Mouse (Mus musculus) liver, embryonic 11.5 days (tissue): ENCODE data around the gene Arsg. TPM values are rescaled to one million over a fixed set of nuclear protein-coding genes. Genes with fewer than 3 reads are reported as not detected.
A peak's percentile ranks its signal among the peaks of the same experiment; 100 is the strongest.
"Not testable (repeated sequence)": the region's sequence is repeated elsewhere in the genome, so short reads cannot be mapped to it uniquely, and the experiment has no call there.

ENCODE experiments used
- ATAC-seq: fragments of 200-750 bp; cut with Nextera tagmentation; replicated peaks from 2 replicates; pipeline ENCODE4 v1.8.0; 2017; ENCODE audit warnings: moderate number of reproducible peaks, mild to moderate bottlenecking, moderate TSS enrichment, moderate library complexity; ENCODE audit not compliant: low FRiP score
- DNase-seq: peaks from one replicate; pipeline ENCODE4 v3.0.0-alpha.2; 2017; ENCODE audit warnings: low spot score
- H3K27ac ChIP-seq: fragments of 300-500 bp; sonication (generic); 2 replicates; pipeline ENCODE4 v1.5.1; 2014; ENCODE audit warnings: mild to moderate bottlenecking, low read depth, low read length, control low read depth
- H3K27me3 ChIP-seq: fragments of 300-500 bp; sonication (generic); replicated peaks from 2 replicates; pipeline ENCODE4 v1.6.1; 2014; ENCODE audit warnings: low read length, mixed read lengths; ENCODE audit not compliant: control insufficient read depth, insufficient read depth
- H3K36me3 ChIP-seq: fragments of 300-500 bp; sonication (generic); 2 replicates; pipeline ENCODE4 v1.6.1; 2014; ENCODE audit warnings: mild to moderate bottlenecking, low read length, moderate library complexity, mixed read lengths; ENCODE audit not compliant: control insufficient read depth, insufficient read depth
- H3K4me1 ChIP-seq: fragments of 300-500 bp; sonication (generic); replicated peaks from 2 replicates; pipeline ENCODE4 v1.6.1; 2014; ENCODE audit warnings: low read length, mixed read lengths; ENCODE audit not compliant: control insufficient read depth, insufficient read depth
- H3K4me2 ChIP-seq: fragments of 300-500 bp; sonication (generic); 2 replicates; pipeline ENCODE4 v1.6.1; 2014; ENCODE audit warnings: mild to moderate bottlenecking, control low read depth, moderate library complexity
- H3K4me3 ChIP-seq: fragments of 300-500 bp; sonication (generic); 2 replicates; pipeline ENCODE4 v1.5.1; 2014; ENCODE audit warnings: low read depth, low read length, control low read depth
- H3K9ac ChIP-seq: fragments of 300-500 bp; sonication (generic); 2 replicates; pipeline ENCODE4 v1.6.1; 2014; ENCODE audit warnings: low read depth, low read length, control low read depth
- H3K9me3 ChIP-seq: fragments of 300-500 bp; sonication (generic); 2 replicates; pipeline ENCODE4 v1.6.1; 2016; ENCODE audit warnings: low read length, inconsistent platforms, mixed read lengths; ENCODE audit not compliant: control insufficient read depth
- WGBS: fragments of 180-500 bp; shearing (Covaris S2); extraction: QIAGEN DNeasy Blood & Tissue Kit; methylation state at CpG from one replicate; pipeline ENCODE4 v1.1.7; 2014; 5-methylcytosine and 5-hydroxymethylcytosine counted together
- polyA plus RNA-seq: library from polyadenylated mRNA; unstranded; fragments of >200 nt; fragmentation: Nextera tagmentation; extraction: Ambion mirVana; gene quantifications from 2 replicates; pipeline ENCODE4 v1.2.1, GENCODE M21; 2014

Arsg gene
- polyA plus RNA-seq, 1 experiment from 2014 or later: 5.8 TPM

DNA sequence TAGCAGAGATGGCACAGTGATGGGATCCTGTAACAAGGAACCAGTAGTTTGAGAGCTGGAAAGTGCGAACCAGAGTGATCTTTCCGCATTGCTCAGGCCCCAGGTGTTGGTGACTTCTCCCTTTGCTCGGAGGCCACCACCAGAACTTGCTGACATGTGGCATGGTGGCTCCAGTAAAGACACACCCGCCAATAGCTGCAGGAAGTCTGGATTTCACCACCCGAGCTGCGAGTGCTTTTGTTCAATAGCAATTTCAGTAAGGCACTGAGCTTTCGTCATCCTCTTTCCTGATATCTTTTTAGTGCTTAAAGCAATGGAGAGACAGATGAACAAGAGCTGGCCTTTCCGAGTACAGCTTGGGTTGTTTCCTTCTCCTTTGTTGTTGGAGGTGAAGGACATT lies 7.3 kb downstream of the Arsg start:
- no peak for DNase-seq
- Histone ChIP-seq H3K4me1 (peaks cover 15% of the 10 kb centered on the region), H3K4me3 (no peak overlapping the region), H3K27me3 (no peaks in the 10 kb centered on the region), H3K9me3 (no peaks in the 10 kb centered on the region), H3K4me2 (no peak overlapping the region), H3K36me3 (no peaks in the 10 kb centered on the region), H3K9ac (no peak overlapping the region), H3K27ac (no peak overlapping the region)
- no peak for ATAC-seq
- WGBS: 61% methylated on average over 8 of the region's 8 CpGs

DNA sequence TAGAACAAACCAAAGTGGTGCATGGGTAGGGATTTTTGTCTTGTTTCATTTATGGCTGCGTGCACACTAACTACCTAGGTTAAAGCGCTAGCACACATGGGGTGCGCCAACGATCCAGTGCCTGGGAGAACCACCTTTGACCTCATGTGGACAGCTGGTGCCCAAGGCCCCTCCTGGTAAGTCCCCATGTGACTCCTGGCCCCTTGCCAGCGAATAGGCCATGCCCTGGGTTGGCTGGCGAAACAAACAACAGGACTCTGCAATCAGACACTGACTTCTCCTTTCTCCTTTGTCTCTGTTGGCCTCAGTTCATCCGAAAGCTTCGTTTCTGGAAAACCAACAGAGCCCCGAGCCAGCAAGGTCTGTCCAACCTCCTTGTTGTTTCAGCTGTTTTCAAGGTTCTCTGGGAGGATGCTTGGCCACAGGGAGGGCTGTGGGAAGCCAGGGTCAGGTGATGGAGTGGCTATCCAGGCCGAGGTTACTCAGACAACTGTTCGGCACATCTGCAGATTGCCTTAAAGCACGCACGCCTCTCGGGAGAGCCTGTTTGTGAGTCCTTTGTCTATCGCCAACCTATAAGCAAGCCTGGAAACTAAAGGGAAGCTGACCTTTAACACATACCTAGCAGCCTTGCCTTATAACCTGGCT lies 12.3 kb downstream of the Arsg start:
- no peaks in the 10 kb centered on the region for H3K36me3 ChIP-seq
- no peak overlapping the region for H3K9ac ChIP-seq
- H3K4me2 ChIP-seq: no peak overlapping the region
- H3K4me1 ChIP-seq: no peaks in the 10 kb centered on the region
- 87% methylated on average over 15 of the region's 15 CpGs for WGBS
- ATAC-seq (no peak), DNase-seq (no peak)
- H3K27me3 ChIP-seq: no peaks in the 10 kb centered on the region
- H3K9me3 ChIP-seq: no peaks in the 10 kb centered on the region
- no peak overlapping the region for H3K27ac ChIP-seq
- no peak overlapping the region for H3K4me3 ChIP-seq

DNA sequence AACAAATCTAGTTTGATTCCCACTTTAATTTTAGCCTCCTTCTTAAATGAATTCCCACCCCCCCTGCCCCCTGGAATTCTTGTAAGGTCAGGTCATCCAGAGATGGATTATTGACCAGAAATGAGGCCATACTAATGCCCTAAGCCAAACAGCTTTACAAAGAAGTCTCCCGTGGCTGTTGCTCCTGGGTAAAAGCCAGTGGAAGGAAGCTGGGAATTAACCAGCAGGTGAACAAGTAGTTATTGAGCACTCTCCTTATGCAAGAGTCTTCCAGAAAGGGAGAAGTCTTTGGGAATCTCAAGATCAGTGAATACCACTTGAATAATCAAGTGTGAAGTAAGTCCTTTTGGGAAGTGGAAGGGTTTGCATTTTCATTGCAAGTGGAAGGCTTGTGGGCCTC lies 13.9 kb downstream of the Arsg start:
- Histone ChIP-seq H3K4me2 (no peak overlapping the region), H3K9ac (no peak overlapping the region), H3K36me3 (no peaks in the 10 kb centered on the region), H3K4me1 (peaks cover 2% of the 10 kb centered on the region; the same call in 1 of the 2 replicates), H3K27me3 (no peaks in the 10 kb centered on the region), H3K9me3 (no peaks in the 10 kb centered on the region), H3K4me3 (no peak overlapping the region), H3K27ac (no peak overlapping the region)
- 45% methylated on average over 1 of the region's 1 CpGs for WGBS
- ATAC-seq: no peak
- DNase-seq: no peak

DNA sequence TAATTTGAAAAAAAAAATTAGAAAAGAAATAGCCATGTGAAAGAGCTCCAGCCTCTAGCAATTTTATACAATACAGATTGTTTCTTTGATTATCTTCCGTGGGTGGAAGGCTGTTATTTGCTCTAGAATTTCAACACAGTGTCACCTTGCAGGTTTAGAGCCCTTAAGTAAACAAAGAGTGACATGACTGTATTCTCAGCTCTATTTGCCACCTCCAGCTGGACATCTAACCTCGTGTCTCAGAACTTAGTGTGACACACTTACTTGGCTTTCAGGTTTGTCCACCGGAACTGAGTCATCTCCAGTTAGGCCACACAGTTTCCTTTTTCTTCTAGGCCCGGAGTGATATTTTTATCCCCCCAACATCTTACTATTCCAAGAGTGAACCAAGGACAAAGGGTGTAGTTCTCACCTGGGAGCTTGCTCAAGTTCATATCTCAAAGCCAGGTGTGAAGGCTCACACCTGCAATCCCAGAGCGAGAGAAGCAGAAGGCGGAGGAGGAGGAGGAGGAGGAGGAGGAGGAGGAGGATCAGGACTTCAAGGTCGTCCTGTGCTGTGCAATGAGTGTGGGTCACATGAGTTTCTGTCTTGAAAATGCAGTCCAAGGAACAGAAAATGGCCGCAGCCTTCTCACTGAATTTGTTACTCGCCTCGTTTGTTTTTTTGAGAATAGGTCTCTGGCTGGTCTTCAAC lies 15.0 kb downstream of the Arsg start:
- H3K4me3 ChIP-seq: no peak overlapping the region
- H3K4me1 ChIP-seq: peaks cover 9% of the 10 kb centered on the region
- no peak overlapping the region for H3K27ac ChIP-seq
- H3K36me3 ChIP-seq: no peaks in the 10 kb centered on the region
- ATAC-seq (no peak), DNase-seq (no peak)
- WGBS: 67% methylated on average over 9 of the region's 10 CpGs
- H3K4me2 ChIP-seq: no peak overlapping the region
- no peaks in the 10 kb centered on the region for H3K9me3 ChIP-seq
- no peaks in the 10 kb centered on the region for H3K27me3 ChIP-seq
- no peak overlapping the region for H3K9ac ChIP-seq

DNA sequence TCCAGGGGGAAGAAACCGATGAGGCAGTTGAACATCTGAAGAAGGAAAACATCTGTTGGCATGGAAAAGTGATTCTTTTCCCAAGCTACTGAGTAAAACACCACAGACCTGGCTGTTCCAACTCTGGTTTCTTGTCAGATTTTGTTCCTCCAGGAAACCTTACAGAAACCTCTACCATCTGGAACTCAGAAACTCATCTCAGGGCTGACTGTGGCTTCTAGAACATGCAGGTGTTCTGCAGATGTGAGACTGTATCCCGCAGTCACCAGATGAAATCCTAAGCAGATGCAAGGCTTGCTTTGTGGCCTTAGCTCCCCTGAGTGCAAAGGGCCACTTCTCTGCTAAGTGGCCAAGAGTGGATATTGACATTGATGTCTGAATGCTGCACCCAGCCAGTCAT lies 16.6 kb downstream of the Arsg start:
- H3K27ac ChIP-seq: no peak overlapping the region
- DNase-seq (no peak), ATAC-seq (no peak)
- no peak overlapping the region for H3K4me2 ChIP-seq
- peaks cover 17% of the 10 kb centered on the region for H3K4me1 ChIP-seq
- WGBS: 86% methylated on average over 2 of the region's 2 CpGs
- no peaks in the 10 kb centered on the region for H3K36me3 ChIP-seq
- no peak overlapping the region for H3K9ac ChIP-seq
- H3K27me3 ChIP-seq: no peaks in the 10 kb centered on the region
- H3K4me3 ChIP-seq: no peak overlapping the region
- H3K9me3 ChIP-seq: no peaks in the 10 kb centered on the region

DNA sequence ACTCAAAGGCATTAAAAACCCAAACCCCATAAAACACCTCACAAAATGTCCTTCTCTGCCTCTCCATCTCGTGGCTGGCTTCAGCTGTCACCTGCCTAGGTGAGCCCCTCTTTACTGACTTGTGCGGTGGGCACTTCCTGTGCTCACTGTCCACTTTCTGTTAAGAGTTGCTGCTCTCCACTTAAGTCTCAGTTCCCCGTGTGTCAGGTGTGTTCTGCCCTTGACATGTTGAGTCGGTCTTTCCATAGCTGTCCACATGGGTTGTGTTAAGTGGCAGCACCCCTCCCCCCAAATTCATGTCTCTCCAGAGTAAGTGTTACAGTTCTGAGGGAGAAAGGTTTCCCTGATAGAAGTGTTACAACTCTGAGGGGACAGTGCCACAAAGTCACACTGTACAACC lies 18.7 kb downstream of the Arsg start:
- no peak for ATAC-seq
- Histone ChIP-seq H3K4me3 (no peak overlapping the region), H3K27me3 (no peaks in the 10 kb centered on the region), H3K4me1 (peaks cover 38% of the 10 kb centered on the region), H3K4me2 (no peak overlapping the region), H3K36me3 (no peaks in the 10 kb centered on the region), H3K27ac (no peak overlapping the region), H3K9me3 (no peaks in the 10 kb centered on the region), H3K9ac (no peak overlapping the region)
- no peak for DNase-seq
- WGBS: 73% methylated on average over 4 of the region's 4 CpGs

DNA sequence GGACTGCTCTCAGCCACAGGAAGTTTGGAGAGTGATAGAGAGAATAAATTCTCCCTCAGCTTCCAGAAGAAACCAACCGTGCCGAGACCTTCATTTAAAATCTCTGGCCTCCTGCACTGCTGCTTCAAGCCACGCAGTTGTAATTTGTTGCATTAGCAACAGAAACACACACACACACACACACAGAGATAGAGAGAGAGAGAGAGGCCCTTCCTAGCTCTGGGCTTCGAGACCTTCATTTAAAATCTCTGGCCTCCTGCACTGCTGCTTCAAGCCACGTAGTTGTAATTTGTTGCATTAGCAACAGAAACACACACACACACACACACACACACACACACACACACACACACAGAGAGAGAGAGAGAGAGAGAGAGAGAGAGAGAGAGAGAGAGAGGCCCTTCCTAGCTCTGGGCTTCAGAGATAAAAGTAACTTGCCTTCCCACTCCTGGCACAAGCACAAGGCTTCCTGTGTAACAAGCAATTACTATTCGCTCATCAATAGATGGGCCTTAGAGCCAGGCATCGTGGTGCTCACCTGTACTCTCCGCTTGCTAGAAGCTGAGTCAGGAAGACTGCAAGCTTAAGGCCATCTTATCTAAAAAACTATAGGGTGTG lies 19.8 kb downstream of the Arsg start:
- not testable (repeated sequence) for H3K4me3 ChIP-seq, H3K27me3 ChIP-seq, DNase-seq, H3K4me2 ChIP-seq, H3K36me3 ChIP-seq, H3K9me3 ChIP-seq
- H3K9ac ChIP-seq: peak overlapping the region; percentile 3; the same call in 1 of the 2 replicates
- H3K4me1 ChIP-seq: peaks cover 41% of the 10 kb centered on the region
- peak; percentile 71 for ATAC-seq
- WGBS: 40% methylated on average over 8 of the region's 8 CpGs
- peak overlapping the region; percentile 36 for H3K27ac ChIP-seq

DNA sequence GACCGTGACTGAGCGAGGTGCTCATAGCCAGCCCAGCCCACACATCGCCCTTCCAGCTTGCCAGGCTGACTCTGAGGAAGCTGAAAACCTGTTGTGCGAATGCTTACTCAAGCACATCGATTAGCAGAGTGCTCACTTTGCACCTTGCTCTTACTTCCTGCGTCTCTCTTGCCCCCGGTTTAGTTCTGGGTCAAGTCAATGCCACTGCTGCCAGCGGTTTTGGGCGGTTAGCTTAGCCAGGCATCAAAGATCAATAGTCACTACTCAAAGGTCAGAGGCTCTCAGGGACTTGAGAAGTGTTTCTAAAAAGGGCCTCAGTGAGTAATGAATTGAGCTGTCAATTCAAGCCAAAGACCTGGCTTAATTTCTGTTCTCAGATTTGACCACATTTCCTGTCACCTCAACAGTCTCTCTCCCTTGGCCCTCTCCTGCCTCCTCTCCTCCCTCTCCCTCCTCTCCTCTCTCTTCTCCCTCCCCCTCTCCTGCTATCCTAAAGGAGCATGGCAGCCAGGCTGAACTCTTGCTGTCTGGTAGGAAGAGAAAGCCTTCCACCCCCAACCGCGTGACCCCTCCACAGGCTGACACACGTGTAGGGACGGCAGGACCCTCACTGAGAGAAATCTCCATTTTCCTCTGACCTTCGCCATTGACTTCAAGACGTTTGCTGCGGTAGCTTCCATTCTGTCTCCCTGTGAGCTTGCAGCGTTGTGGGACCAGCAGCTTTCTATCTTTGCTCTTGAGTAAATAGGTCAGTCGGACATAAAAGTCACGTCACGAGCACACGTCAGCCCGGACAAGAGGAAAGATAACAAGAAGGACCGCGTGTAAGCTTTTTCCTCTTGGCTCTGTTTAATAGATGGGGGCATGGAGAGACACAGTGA lies 22.0 kb downstream of the Arsg start:
- ATAC-seq: no peak

More for the DNA sequence above, 22.0 kb downstream of the Arsg start:
- H3K9ac ChIP-seq: peak overlapping the region; percentile 1; the same call in 1 of the 2 replicates
- peaks cover 41% of the 10 kb centered on the region for H3K4me1 ChIP-seq
- peak overlapping the region; percentile 23 for H3K4me2 ChIP-seq
- 50% methylated on average over 24 of the region's 24 CpGs for WGBS
- no peaks in the 10 kb centered on the region for H3K36me3 ChIP-seq
- no peak for DNase-seq
- no peaks in the 10 kb centered on the region for H3K9me3 ChIP-seq
- H3K27ac ChIP-seq: peak overlapping the region; percentile 15; the same call in 1 of the 2 replicates
- no peak overlapping the region for H3K4me3 ChIP-seq
- no peaks in the 10 kb centered on the region for H3K27me3 ChIP-seq
